Mouse (Mus musculus): ENCODE measurements around the gene Celsr1.

DNA sequence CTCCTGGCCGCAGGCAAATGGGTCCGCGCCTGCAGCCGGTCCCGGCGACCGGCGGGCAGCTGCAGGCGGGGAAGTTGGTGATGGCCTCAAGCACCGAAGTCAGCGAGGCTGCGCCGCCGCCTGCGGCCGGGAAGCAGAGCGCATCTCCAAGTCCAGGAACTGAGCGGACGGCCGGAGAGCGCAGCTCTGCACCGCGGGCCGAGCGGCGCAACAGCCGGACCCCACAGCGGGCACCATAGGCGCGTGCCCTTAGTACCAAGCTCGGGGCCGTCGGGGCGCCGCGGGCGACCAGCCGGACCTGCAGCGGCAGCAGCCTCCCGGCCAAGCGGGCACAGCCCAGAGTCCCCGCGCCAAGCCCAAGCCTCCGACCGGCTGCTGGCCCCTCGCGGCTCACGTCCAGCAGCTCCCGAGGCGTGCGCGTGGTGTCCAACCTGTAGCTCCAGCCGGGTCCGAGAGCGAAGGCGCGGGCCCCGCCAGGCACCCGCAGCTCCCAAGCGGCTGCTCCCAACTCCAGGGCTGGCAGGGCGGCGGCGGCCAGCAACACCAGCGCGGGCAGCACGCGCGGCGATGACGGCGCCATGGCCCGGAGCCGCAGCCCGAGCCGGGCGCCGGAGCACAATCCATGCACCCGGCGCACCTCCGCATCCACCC is at the start of gene Celsr1:
- no peak for TF ChIP-seq POLR2A (IDR thresholded peaks at IDR 0.05; ENCODE audit: control insufficient read depth, extremely low read depth, insufficient read depth, low read length, poor library complexity)
- no peak for TF ChIP-seq CTCF (IDR thresholded peaks at IDR 0.05; ENCODE audit: borderline replicate concordance, control insufficient read depth, extremely low read depth, insufficient read depth, low read length, poor library complexity)
